Mouse (Mus musculus) lung, postnatal 36 days (tissue): ENCODE results near the gene Sulf2.
A peak's percentile ranks its signal among the peaks of the same experiment; 100 is the strongest.

Experiments
- DNase-seq: peaks from one replicate; pipeline ENCODE4 v3.0.0; 2022; ENCODE audit warnings: mixed read lengths

Gene Sulf2

GRCm38 (mm10) chr2:166112986-166113385, 42.5 kb downstream of the Sulf2 start:
- no peak for DNase-seq

GRCm38 (mm10) chr2:166111831-166112250, 43.6 kb downstream of the Sulf2 start:
- DNase-seq, result peak; percentile 46

- no peak for DNase-seq
These were observed 44.2 kb downstream of the Sulf2 start for GRCm38 (mm10) chr2:166111238-166111637.

- no peak for DNase-seq
These were observed 44.7 kb downstream of the Sulf2 start for GRCm38 (mm10) chr2:166110764-166111163.

DNA sequence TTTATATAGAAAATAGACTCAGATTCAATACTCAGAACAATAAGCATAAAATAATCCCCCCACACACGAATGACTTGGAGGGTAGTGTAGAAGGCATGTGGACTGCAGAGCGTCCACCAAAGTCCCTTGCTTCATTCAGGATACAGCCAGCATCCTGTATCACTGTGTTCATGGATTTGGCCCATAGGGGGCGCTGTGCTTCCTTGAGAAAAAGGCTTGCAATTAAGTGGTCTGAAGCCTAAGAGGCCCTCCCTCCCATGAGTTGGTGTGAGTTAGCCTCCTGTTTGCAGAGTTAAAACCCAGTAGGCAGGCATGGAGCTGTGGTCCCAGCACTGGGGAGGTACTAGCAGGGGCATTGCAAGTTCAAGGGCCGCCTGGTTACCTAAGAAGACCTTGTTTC, 47.1 kb downstream of the Sulf2 start:
- DNase-seq, result peak; percentile 95

GRCm38 (mm10) chr2:166107911-166108310, 47.6 kb downstream of the Sulf2 start:
- DNase-seq, result no peak

DNA sequence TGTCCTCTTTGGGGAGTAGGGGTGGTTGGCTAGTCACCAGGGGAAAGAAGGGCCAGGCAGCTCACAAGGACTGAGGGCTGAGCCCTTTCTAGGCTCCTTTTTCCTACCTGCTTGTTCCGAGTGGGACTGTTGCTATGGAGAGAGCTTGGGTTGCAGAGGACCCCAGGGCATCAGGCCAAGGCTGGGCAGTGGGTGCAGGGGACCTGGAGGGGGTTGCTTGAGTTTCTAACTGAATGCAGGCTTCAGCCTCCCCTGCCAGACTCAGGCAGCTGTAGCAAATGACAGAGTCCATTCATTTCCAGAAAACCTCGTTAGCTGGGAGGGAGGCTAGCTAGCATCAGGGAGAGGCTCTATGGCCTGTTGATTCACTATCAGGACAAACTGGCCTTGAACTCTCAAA, 48.8 kb downstream of the Sulf2 start:
- DNase-seq, result no peak

DNA sequence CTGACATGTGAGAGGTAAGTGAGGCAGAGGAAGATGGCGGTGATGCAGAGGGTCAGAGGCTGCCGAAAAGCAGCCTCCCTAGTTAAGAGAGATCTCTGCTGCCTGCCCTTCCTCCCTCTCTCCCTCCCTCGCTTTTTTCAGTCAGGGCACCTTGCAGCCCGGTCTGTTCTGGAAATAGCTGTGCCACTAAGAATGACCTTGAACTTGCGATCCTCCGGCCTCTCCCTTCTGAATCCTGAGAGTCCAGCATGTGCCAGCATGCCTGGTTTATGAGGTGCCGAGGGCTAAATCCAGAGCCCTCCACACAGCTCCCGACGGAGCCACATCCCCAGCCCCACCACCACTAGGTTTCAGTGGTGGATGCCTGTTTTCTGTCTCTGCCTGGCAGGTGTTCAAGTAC, 49.6 kb downstream of the Sulf2 start:
- no peak for DNase-seq

DNA sequence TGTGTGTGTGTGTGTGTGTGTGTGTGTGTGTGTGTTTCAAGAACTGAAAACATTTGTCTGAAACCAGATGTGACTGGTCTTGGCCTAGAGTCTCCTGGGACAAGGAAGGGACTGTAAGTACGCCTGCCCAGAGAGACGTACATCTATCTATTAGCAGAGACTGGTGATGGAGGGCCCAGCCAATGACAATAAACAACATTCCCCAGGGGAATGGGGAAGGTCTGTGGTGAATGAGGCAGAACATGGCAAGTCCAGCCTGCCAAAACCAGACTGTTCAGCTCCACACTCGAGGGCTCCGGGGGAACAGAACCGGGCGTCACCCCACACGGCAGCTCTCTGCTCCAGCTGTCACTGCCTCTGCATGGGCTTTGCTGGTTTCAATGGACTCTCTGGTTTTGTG, 52.6 kb downstream of the Sulf2 start:
- DNase-seq, result no peak

DNA sequence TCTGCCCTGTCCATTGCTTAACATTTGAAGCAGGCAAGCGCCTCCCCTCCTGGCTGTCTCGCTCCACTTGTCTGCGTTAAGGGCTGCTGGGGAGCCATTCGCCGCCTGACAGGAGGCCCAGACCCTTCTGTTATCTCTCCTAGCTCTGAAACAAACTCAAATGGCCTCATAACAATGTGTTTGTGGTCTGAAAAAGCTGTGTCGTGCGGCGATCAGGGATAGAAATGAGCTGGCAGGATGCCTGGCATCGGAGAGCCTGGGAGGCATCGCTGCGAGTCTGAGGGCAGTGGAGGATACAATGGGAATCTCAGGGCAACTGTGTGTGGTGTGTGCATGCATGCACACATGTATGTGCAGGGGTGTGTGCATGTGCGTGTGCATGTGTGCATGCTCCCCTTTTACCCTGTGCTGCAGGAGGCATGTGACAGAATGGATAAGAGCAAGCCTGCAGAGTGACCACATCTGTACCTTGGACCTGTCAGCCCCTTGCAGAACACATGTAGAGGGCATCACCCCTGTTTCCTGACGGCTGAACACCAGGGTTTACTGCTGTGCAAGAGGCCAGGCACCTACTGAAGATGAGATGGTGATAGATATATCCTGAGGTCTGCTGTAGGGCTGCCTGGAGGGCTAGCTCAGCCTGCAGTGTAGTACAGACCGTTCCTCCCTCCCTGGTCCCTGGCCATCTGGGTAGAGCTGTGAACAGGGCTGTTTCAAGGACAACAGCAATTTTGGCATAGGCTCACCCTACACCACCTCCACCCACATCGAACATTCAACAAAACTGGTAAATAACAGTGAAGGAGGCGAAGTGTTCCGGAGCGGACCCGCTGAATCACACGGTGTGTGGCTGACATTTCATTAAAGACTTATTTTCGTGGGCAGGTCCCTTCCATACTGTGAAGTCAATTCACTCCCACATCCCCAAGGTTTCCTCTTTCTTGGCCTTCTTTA, 54.9 kb downstream of the Sulf2 start:
- no peak for DNase-seq

DNA sequence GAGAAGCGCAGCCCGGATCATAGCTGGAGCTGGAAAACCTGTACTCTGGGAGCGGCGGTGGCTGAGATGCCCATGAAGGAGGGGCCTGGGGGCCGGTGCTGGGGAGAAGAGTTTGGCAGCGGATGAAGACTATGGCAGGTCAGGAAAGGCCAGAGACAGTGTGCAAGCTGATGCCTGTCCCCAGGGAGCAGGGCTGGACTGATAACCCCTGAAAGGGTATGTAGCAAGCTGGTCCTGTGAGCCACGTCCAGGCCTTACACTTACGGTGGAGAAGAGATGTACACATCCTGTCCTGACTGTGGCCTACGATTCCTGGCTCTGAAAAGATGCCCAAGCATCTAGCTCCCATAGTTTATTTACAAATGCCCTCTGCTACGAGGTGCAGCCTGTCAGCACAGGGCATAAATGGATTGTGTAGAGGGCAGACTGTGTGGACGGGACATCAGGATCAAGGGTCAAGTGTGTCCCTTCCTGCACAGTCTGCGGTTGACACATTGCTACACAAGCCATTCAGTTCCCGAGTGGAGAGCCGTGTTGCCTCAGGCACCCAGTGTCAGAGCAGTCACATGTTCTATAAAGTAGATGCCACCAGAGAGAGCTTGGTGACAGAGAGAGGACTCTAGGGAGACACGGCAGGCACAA, 57.0 kb downstream of the Sulf2 start:
- DNase-seq, result peak; percentile 38

DNA sequence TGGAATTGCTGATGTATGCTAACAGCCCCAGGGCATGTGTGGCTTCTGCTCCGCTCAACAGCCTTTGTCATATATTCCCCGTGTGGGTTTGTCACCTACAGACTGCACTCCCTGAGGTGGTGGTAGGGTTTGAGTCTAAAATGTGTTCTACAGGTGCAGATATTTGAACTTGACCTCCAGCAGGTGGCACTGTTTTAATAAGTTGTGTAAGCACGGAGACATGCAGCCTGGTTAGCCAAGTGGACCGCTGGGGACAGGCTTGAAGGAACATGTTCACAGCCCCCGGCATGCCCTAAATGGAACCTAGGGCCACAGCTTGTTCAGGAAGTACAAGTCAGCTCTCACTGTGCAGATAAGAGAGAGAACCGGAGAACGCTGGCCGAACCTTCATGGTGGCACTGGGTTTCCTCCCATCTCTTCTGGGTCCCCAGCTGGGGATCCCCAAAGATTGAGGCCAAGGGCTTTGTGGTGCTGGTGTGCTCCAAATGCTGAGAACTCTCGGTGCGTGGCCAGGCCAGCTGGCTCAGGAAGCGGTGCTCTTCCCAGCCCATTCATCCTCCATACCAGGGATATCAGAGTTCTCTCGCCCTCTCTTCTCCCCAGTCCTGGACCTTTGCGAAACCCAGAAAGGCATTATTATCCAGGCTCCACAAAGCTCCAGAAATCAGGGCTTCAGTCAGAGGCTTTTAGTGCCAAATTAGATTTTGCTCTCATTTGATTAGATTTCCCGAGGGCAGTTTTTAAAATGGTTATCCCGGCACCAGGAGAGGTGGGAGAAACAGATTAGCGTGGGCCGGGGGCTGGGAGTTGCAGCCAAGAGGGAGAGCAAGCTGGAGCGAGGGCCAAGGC, 57.8 kb downstream of the Sulf2 start:
- peak; percentile 78 for DNase-seq

DNA sequence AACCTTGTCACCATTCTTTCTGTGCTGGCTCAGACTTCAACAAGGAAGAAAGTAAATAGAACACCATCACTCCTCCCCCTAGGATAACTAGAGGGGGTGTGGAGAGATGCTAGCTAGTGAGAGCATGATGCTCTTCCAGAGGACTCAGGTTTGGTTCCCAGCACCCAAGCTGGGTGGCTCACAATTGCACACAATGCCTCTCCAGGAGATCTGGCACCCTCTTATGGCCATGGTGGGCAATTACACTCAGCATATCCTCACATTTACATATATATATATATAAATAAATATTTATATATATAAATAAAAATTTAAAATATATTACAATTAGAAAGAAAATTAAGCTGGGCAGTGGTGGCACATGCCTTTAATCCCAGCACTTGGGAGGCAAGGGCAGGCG, 58.6 kb downstream of the Sulf2 start:
- DNase-seq, result no peak

- DNase-seq, result no peak
These were observed 59.2 kb downstream of the Sulf2 start for GRCm38 (mm10) chr2:166096300-166096699.

GRCm38 (mm10) chr2:166092412-166092811, 63.1 kb downstream of the Sulf2 start:
- DNase-seq, result no peak

GRCm38 (mm10) chr2:166091599-166091998, 63.9 kb downstream of the Sulf2 start:
- DNase-seq, result no peak

GRCm38 (mm10) chr2:166090131-166090581, 65.3 kb downstream of the Sulf2 start:
- no peak for DNase-seq

- no peak for DNase-seq
These were observed 66.5 kb downstream of the Sulf2 start for GRCm38 (mm10) chr2:166088991-166089390.

DNA sequence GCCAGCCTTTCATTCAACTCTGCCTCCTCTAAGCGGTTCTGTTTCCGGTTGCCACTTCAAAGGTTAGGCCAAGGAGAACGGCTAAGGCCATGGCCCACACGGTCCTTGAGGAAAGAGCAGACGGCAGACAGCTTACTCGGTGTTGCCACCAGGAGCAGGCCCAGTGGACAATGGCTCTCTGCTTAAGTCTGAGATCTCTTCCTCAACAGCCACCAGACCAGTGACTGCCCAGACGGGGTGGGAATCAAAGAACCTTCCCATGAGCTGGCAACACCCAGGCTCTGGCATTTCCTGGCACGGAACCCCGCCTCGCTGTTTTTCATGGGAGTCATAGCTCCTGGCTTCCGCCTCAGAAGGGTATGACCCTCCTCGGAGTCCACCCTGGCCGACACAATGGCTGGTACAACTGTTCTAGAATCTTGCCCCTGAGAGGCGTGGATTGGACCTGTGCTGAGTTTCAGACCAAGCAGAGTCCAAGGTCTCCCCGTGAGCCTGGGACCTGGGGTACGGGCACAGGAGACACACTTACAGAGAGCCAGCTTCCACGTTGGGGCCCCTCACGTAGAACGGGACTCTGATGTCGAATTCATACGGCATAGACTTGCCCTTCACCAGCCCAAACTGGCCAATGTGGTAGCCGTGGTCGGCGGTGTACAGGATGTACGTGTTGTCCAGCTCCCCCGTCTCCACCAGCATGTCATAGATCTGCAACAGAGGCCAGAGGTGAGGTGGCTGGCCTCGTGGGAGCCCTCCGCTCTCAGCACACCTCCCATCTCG, 68.8 kb downstream of the Sulf2 start:
- DNase-seq, result no peak

DNA sequence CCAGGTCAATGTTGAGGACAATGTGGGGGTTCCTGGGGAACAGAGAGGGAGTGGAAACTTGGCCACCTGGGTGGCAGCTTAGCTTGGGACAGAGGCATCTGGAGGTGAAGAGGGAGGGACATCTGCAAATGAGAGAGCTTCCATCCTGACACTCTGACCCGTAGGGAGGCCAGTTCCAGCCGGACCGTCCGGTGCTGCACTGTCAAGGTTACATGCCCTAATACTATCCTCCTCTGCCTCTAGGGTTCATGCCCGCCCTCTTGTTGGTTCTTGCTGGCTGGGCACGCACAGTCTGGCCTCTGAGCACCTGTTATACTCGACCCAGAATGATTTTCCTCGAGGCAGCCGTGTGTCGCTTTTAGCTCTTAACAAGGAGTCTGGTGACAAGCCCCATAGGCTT, 69.7 kb downstream of the Sulf2 start:
- no peak for DNase-seq

GRCm38 (mm10) chr2:166084964-166085363, 70.5 kb downstream of the Sulf2 start:
- DNase-seq, result peak; percentile 76

GRCm38 (mm10) chr2:166084111-166084510, 71.4 kb downstream of the Sulf2 start:
- no peak for DNase-seq
